Mouse (Mus musculus) kidney, adult 18-20 months (tissue): Measurements from ENCODE around the gene Usp26.

Experiments used
- DNase-seq: peaks from one replicate; pipeline ENCODE4 v3.0.0; 2021

The Usp26 gene

DNA sequence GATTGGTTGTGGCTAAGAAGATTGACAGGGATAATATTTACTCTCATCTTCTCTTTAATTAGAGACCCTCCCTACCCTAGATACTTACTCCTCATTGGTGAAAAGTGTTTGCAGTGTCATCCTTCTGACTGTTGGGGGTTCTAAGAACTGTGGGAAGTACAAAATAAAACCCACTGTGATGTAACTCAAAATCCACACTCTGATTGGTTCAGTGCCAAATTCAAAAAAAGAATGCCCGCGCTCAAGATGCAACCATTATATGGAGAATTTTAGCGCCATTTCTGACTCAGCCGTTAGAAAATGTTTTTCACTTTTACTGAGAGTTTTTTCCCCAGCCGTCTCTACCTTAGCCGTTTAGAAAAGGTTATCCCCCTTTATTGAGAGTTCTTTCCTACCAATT is at the start of gene Usp26:
TSS of gene Usp26 (minus strand) at position 101 of the 400 bp plus-strand sequence.
- DNase-seq, result no peak

DNA sequence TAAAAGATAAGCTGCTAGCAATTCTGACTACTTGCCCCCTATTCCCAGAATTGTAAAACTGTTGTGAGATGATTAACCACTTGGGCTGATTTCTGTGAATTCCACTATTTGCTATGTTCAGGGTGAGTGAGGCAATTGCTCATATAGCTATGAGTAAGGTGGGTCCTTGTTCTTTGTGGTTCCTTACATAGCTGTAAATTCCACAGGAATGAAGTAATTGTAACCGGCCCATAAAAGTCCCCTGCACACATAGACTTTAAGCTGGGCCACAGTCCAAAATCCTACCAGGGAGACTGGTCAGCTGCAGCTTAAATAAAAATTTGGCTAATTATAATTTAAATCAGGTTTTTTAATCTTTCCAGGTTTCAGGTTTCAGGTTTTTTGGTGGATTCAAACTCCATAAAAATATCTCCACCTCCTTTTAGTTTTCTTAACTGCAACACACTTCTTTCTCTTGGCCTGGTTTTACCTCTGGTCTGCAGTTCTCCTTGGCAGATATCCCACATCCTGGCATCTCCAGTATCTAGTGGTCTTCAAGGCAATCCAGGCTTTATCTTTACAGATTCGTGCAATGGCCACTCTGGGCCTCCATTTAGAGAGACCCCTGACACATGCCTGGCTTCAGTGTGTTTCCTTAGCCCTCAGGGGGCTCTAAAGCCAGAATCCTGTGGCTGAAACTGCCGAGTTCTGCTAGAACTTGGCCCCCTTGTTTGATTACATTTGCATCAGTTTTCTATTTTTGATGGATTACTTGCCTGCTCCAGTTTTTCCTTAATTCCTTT is 13.6 kb upstream of the Usp26 start:
- no peak for DNase-seq

DNA sequence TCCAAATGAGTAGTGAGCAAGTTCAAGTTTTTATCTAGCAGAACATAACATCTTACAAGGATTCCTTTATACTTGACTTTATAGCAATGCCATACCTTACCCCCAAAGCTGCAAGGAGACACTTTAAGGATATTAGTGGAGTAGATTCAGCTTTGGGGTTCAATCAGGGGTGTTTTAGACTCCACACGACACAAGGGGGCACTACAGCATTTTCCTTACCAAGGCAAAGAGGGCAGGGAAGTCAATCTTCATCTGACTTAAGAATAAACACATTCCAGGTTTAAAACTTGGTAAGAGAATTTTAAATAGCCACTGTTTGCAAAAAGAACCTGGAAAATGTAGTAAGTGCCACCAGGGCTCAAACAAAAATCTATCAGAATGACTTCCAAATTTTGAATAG is 33.6 kb downstream of the Usp26 start:
- peak; percentile 6 for DNase-seq

DNA sequence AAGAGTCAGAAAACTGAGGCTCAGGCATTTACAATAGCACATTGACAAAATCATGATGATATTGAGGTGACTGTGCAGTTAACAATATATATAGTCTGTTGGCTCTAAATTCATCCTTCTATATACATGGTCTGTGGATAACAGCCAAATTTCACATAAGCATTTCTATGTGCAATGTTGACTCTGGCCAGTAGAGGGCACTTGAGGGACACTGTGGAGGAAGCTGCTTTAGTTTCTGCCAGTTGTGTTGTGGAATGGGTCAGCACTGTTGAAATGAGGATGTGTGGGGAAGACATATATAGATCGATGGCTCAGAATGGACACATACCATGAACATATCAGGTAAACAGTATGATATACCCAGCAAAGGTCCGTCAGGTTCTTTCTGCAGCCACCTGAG is 64.6 kb downstream of the Usp26 start:
- peak; percentile 52 for DNase-seq

DNA sequence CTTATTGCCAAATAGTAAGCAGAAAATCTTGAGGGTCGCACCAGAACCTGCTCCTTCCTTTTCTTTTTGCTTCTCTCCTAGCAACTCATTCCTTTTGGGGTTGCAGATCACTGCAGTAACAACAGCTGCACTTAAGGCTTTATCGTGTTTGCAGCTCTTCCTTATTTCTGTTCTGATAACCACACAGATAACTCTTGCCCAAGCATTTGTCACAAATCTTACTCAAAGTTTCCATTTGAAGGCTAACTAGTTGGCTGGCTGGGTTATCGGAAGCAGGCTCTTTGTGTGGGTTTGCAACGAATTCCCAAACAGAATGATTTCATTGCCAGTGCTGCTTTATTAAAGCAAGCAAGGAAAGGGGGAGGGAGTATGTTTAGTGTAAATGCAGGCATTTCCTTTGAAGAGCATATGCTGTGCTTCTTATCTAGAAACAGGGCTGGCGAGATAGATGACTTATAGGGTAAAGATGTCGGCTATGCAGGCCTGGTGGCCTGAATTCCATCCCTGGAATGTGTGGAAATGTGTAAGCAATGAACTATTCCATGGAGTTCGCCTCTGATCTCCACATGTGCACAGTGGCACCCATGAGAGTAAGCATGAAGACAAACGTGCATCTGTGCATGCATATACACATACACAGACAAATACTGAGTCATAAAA is 86.8 kb downstream of the Usp26 start:
- DNase-seq, result no peak

DNA sequence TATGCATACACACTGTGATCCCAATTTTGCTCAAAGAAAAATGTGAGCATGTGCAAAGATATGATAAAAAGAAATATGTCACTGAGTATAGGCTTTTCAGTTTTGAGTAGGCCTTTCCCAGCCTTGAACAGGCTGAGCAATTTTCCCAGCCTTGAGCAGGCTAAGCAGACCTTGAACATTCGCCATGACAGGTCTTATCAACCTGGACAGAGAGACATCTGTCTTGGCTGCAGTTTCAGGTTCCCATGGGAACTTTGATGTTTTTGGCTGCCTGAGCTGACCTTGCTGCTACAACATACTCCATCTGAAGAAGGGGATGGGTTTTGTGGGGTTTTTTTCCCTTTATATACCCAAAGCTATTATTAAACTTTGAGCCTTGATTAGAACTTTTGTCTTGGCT is 88.0 kb downstream of the Usp26 start:
- DNase-seq, result no peak
